Mouse (Mus musculus) ES-Bruce4 (cell line): Measurements from ENCODE around the gene Bcar1. TPM values are rescaled to one million over a fixed set of nuclear protein-coding genes. Genes with fewer than 3 reads are reported as not detected.
A peak's percentile ranks its signal among the peaks of the same experiment; 100 is the strongest.

Source experiments
- H3K27ac ChIP-seq: 2 replicates; pipeline ENCODE4 v1.5.1; 2012; ENCODE audit warnings: low read length, inconsistent platforms; ENCODE audit not compliant: insufficient read depth
- H3K27me3 ChIP-seq: 2 replicates; pipeline ENCODE4 v1.6.1; 2012; ENCODE audit warnings: mild to moderate bottlenecking, low read length, inconsistent platforms; ENCODE audit not compliant: control insufficient read depth, poor library complexity, insufficient read depth, severe bottlenecking
- H3K36me3 ChIP-seq: 2 replicates; pipeline ENCODE4 v1.6.1; 2012; ENCODE audit warnings: inconsistent platforms, mild to moderate bottlenecking, low read length, moderate library complexity; ENCODE audit not compliant: control insufficient read depth, poor library complexity, insufficient read depth, severe bottlenecking
- H3K4me1 ChIP-seq: one replicate; pipeline ENCODE4 v1.8.1; 2011; ENCODE audit warnings: low read length; ENCODE audit not compliant: control insufficient read depth, insufficient read depth
- H3K4me3 ChIP-seq: 2 replicates; pipeline ENCODE4 v1.5.1; 2011; ENCODE audit warnings: low read depth, mild to moderate bottlenecking, low read length
- H3K9ac ChIP-seq: 2 replicates; pipeline ENCODE4 v1.6.1; 2012; ENCODE audit warnings: low read depth, mild to moderate bottlenecking, inconsistent platforms; ENCODE audit not compliant: poor library complexity, severe bottlenecking
- H3K9me3 ChIP-seq: replicated peaks from 2 replicates; pipeline ENCODE4 v1.6.1; 2012; ENCODE audit warnings: mild to moderate bottlenecking, low read length, inconsistent platforms; ENCODE audit not compliant: control insufficient read depth, poor library complexity, insufficient read depth, severe bottlenecking
- CTCF ChIP-seq: IDR thresholded peaks from one replicate; pipeline ENCODE4 v1.8.1; 2011; ENCODE audit warnings: low read depth, low read length
- EP300 ChIP-seq: IDR thresholded peaks from 2 replicates; pipeline ENCODE4 v1.6.1; 2011; ENCODE audit warnings: low read depth, low read length; ENCODE audit not compliant: insufficient read depth
- POLR2A ChIP-seq: IDR thresholded peaks from one replicate; pipeline ENCODE4 v1.8.1; 2011; ENCODE audit warnings: low read length; ENCODE audit not compliant: insufficient read depth
- polyA plus RNA-seq: library from polyadenylated mRNA; stranded (reverse); fragments of >200 nt; gene quantifications from 2 replicates; pipeline ENCODE4 v1.2.4, GENCODE M21; 2011; ENCODE audit warnings: low read depth; ENCODE audit not compliant: missing spikeins, insufficient read depth, insufficient read length

Bcar1 gene
- polyA plus RNA-seq, 1 experiment: 59.8 TPM

GRCm38 (mm10) chr8:111786701-111787588, 43.3 kb upstream of the Bcar1 start:
- TF ChIP-seq POLR2A (no peak), CTCF (no peak), EP300 (peak; percentile 69)
- H3K4me1 ChIP-seq: peaks cover 19% of the 10 kb centered on the region
- H3K27me3 ChIP-seq: no peaks in the 10 kb centered on the region
- H3K27ac ChIP-seq: peak overlapping the region; percentile 96
- no peaks in the 10 kb centered on the region for H3K9me3 ChIP-seq
- 0 out of 2 replicates have a peak, but pooled peaks cover 5% of the 10 kb centered on the region for H3K36me3 ChIP-seq
- H3K4me3 ChIP-seq: no peak overlapping the region
- peak overlapping the region; percentile 19 for H3K9ac ChIP-seq

- Histone ChIP-seq H3K36me3 (0 out of 2 replicates have a peak, but pooled peaks cover 5% of the 10 kb centered on the region), H3K9me3 (no peaks in the 10 kb centered on the region)
- no peak for TF ChIP-seq POLR2A
- TF ChIP-seq CTCF: no peak
- TF ChIP-seq EP300: no peak
Measured at GRCm38 (mm10) chr8:111786116-111786515, 42.5 kb upstream of the Bcar1 start.

DNA sequence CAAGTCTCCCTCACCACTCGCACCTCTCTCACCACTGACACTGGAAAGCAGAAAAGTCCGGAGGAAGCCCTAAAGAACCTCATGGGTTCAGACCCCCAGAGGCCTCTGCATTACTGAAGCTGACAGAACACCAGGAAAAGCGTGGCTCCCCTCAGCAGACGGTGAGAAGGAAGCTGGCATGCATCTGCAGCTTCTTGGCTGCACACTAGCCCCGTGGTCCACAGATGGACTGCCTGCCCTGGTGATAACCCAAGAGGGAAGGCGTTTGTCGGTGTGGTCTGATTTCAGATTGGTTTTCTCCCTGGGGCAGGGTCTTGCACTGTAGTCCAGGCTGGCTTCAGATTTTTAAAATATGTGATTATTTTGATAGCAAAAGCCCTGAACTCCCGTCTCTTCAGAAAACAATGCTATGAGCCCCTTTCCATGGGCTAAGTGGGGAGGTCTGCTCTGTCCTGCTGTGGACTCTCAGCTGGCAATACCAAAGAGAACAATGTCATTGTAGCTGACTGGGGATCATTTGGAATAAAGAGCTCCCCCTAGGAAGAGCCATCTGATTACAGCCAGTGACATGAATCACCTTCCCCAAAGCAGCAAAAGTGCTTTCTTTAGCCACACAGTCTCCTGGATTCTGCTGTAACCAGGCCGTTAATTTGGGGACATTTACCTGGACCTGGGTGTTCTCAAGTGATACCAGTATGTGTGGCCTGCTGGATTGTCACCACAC, 39.2 kb upstream of the Bcar1 start:
- no peak overlapping the region for H3K27ac ChIP-seq
- no peak overlapping the region for H3K9ac ChIP-seq
- peaks cover 7% of the 10 kb centered on the region for H3K4me1 ChIP-seq
- TF ChIP-seq CTCF: no peak
- TF ChIP-seq EP300: no peak
- TF ChIP-seq POLR2A: no peak
- no peaks in the 10 kb centered on the region for H3K27me3 ChIP-seq
- no peaks in the 10 kb centered on the region for H3K9me3 ChIP-seq
- H3K36me3 ChIP-seq: peaks cover 17% of the 10 kb centered on the region
- H3K4me3 ChIP-seq: no peak overlapping the region

More at GRCm38 (mm10) chr8:111786116-111786515, 42.5 kb upstream of the Bcar1 start:
- Histone ChIP-seq H3K27me3 (no peaks in the 10 kb centered on the region), H3K4me1 (peaks cover 17% of the 10 kb centered on the region), H3K9ac (no peak overlapping the region), H3K27ac (no peak overlapping the region), H3K4me3 (no peak overlapping the region)

- Histone ChIP-seq H3K36me3 (peaks cover 22% of the 10 kb centered on the region), H3K27me3 (no peaks in the 10 kb centered on the region), H3K9me3 (no peaks in the 10 kb centered on the region), H3K27ac (peak overlapping the region; percentile 26; the same call in 1 of the 2 replicates), H3K4me3 (no peak overlapping the region), H3K4me1 (peaks cover 6% of the 10 kb centered on the region), H3K9ac (no peak overlapping the region)
- TF ChIP-seq POLR2A: no peak
- TF ChIP-seq EP300: no peak
- TF ChIP-seq CTCF: no peak
Measured at GRCm38 (mm10) chr8:111782161-111782560, 38.6 kb upstream of the Bcar1 start.

DNA sequence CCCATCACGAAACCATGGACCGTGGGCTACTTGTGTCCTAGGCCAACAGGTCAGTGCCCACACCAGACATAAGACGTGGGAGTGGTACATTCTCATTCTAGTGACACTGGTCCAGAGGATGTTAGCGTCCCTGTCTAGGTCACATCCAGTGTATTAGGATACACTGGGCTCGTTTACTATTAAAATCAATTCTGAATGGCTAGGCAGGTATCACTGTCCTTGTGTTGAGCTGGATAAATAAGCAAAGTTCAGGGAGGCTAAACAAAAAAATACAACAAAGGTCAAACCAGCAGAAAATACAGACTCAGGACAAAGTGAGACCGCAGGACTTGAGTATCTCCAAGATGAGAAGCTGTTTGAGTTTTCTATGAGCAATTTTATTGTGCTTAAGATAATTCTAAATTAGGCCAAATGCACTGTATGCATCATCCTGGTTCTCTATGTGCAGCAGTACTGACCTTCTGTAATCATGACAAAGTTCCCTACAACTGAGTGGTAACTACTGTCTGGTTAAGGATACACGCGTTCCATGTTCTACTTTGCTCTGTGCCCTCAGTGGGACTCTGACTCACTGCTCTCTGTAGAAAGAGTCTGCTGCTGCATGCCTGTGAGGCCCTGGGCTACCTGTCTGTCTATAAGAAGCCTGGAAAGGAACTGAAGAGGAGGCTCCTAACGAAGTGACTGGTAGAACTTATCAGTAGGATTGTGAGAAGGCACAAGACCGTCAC, 37.3 kb upstream of the Bcar1 start:
- Histone ChIP-seq H3K4me3 (no peak overlapping the region), H3K36me3 (peaks cover 25% of the 10 kb centered on the region)
- TF ChIP-seq POLR2A (no peak), EP300 (no peak), CTCF (no peak)

More for the DNA sequence above, 37.3 kb upstream of the Bcar1 start:
- H3K9ac ChIP-seq: no peak overlapping the region
- H3K27me3 ChIP-seq: no peaks in the 10 kb centered on the region
- H3K4me1 ChIP-seq: peaks cover 2% of the 10 kb centered on the region
- H3K9me3 ChIP-seq: no peaks in the 10 kb centered on the region
- no peak overlapping the region for H3K27ac ChIP-seq
